Mouse (Mus musculus): ENCODE results near the gene Bcan. TPM values are rescaled to one million over a fixed set of nuclear protein-coding genes. Genes with fewer than 3 reads are reported as not detected.

Bcan gene
- polyA plus RNA-seq, 1 experiment from 2014 or later, result 0.05 TPM

- Histone ChIP-seq H3K9ac (no peak overlapping the region), H3K27me3 (peaks cover 99% of the 10 kb centered on the region), H3K27ac (no peak overlapping the region), H3K36me3 (no peaks in the 10 kb centered on the region), H3K4me3 (replicated peaks) (no peak overlapping the region), H3K4me1 (replicated peaks) (peaks cover 7% of the 10 kb centered on the region), H3K4me2 (no peak overlapping the region), H3K9me3 (replicated peaks) (no peaks in the 10 kb centered on the region)
- no peak for DNase-seq
- WGBS (ENCODE audit: insufficient replicate concordance), result 21% methylated on average over 11 of the region's 11 CpGs
- ATAC-seq (ENCODE audit: low read depth), result no peak
Observed at GRCm38 (mm10) chr3:87995331-87995730, 4.7 kb downstream of the Bcan start.

DNA sequence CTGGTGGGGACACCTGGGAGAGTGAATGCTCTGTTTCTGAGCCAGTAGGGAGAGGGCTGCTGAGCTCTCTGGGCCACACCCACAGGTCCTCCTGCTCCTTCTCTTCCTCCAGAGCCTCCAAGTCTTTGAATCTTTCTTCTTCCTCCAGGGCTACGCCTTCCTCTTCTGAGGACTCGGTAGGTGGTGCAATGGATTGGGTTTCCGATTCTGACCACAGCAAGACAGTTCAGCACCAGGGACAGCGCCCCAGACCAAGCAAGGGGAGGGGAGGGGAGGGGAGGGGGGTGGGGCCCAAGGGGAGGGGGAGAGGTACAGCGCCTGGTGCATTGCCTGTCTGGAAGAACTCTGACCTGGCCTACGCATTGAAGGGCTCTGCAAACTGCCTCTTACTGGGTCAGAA is 6.6 kb downstream of the Bcan start:
- ATAC-seq (ENCODE audit: low read depth) (no peak), DNase-seq (peak; percentile 32)
- Histone ChIP-seq H3K4me1 (replicated peaks) (peaks cover 11% of the 10 kb centered on the region), H3K9ac (no peak overlapping the region), H3K27ac (no peak overlapping the region), H3K4me2 (no peak overlapping the region), H3K4me3 (replicated peaks) (no peak overlapping the region), H3K27me3 (peaks cover 98% of the 10 kb centered on the region), H3K36me3 (no peaks in the 10 kb centered on the region), H3K9me3 (replicated peaks) (no peaks in the 10 kb centered on the region)
- WGBS (ENCODE audit: insufficient replicate concordance), result 0% methylated on average over 5 of the region's 6 CpGs

GRCm38 (mm10) chr3:87989935-87990334 is 10.1 kb downstream of the Bcan start:
- WGBS (ENCODE audit: insufficient replicate concordance), result 33% methylated on average over 10 of the region's 10 CpGs
- no peak overlapping the region for H3K4me3 ChIP-seq (replicated peaks)
- H3K36me3 ChIP-seq, result no peaks in the 10 kb centered on the region
- no peak overlapping the region for H3K27ac ChIP-seq
- no peak for ATAC-seq (ENCODE audit: low read depth)
- no peaks in the 10 kb centered on the region for H3K9me3 ChIP-seq (replicated peaks)
- peaks cover 87% of the 10 kb centered on the region for H3K27me3 ChIP-seq
- no peak overlapping the region for H3K9ac ChIP-seq
- H3K4me1 ChIP-seq (replicated peaks), result peaks cover 29% of the 10 kb centered on the region
- no peak overlapping the region for H3K4me2 ChIP-seq
- no peak for DNase-seq

- H3K4me2 ChIP-seq, result peak overlapping the region; percentile 69
- peak overlapping the region; percentile 48 for H3K4me3 ChIP-seq (replicated peaks)
- DNase-seq, result no peak
- ATAC-seq (ENCODE audit: low read depth), result no peak
- peak overlapping the region; percentile 47; the same call in 1 of the 2 replicates for H3K9ac ChIP-seq
- 4% methylated on average over 15 of the region's 15 CpGs for WGBS (ENCODE audit: insufficient replicate concordance)
- peaks cover 43% of the 10 kb centered on the region for H3K4me1 ChIP-seq (replicated peaks)
- H3K9me3 ChIP-seq (replicated peaks), result no peaks in the 10 kb centered on the region
- no peak overlapping the region for H3K27ac ChIP-seq
- H3K27me3 ChIP-seq, result peaks cover 69% of the 10 kb centered on the region
- H3K36me3 ChIP-seq, result no peaks in the 10 kb centered on the region
Observed at GRCm38 (mm10) chr3:87988068-87988467, 12.0 kb downstream of the Bcan start.

GRCm38 (mm10) chr3:87987633-87988032 is 12.4 kb downstream of the Bcan start:
- WGBS (ENCODE audit: insufficient replicate concordance), result under 1% methylated on average over 15 of the region's 15 CpGs

GRCm38 (mm10) chr3:87986868-87987267 is 13.2 kb downstream of the Bcan start:
- WGBS (ENCODE audit: insufficient replicate concordance), result under 1% methylated on average over 17 of the region's 17 CpGs
- no peaks in the 10 kb centered on the region for H3K36me3 ChIP-seq
- peaks cover 55% of the 10 kb centered on the region for H3K4me1 ChIP-seq (replicated peaks)
- no peak overlapping the region for H3K27ac ChIP-seq
- H3K4me2 ChIP-seq, result peak overlapping the region; percentile 69
- peak overlapping the region; percentile 48 for H3K4me3 ChIP-seq (replicated peaks)
- H3K27me3 ChIP-seq, result peaks cover 62% of the 10 kb centered on the region
- H3K9me3 ChIP-seq (replicated peaks), result no peaks in the 10 kb centered on the region
- peak overlapping the region; percentile 47 for H3K9ac ChIP-seq
- DNase-seq (peak; percentile 87), ATAC-seq (ENCODE audit: low read depth) (peak; percentile 69)

More at GRCm38 (mm10) chr3:87987633-87988032, 12.4 kb downstream of the Bcan start:
- Histone ChIP-seq H3K27ac (no peak overlapping the region), H3K9me3 (replicated peaks) (no peaks in the 10 kb centered on the region), H3K4me3 (replicated peaks) (peak overlapping the region; percentile 48), H3K36me3 (no peaks in the 10 kb centered on the region), H3K4me2 (peak overlapping the region; percentile 69), H3K27me3 (peaks cover 67% of the 10 kb centered on the region), H3K4me1 (replicated peaks) (peaks cover 47% of the 10 kb centered on the region), H3K9ac (peak overlapping the region; percentile 47; the same call in 1 of the 2 replicates)
- DNase-seq, result peak; percentile 65
- ATAC-seq (ENCODE audit: low read depth), result peak; percentile 57

- peak overlapping the region; percentile 4; the same call in 1 of the 2 replicates for H3K27ac ChIP-seq
Observed at GRCm38 (mm10) chr3:87985505-87986320, 14.3 kb downstream of the Bcan start.

GRCm38 (mm10) chr3:87984094-87984493 is 15.9 kb downstream of the Bcan start:
- Histone ChIP-seq H3K9ac (no peak overlapping the region), H3K4me2 (no peak overlapping the region), H3K27ac (no peak overlapping the region), H3K4me3 (replicated peaks) (no peak overlapping the region), H3K4me1 (replicated peaks) (peaks cover 65% of the 10 kb centered on the region), H3K36me3 (no peaks in the 10 kb centered on the region), H3K27me3 (peaks cover 49% of the 10 kb centered on the region), H3K9me3 (replicated peaks) (no peaks in the 10 kb centered on the region)
- ATAC-seq (ENCODE audit: low read depth) (no peak), DNase-seq (no peak)
- 47% methylated on average over 3 of the region's 3 CpGs for WGBS (ENCODE audit: insufficient replicate concordance)

More at GRCm38 (mm10) chr3:87985505-87986320, 14.3 kb downstream of the Bcan start:
- ATAC-seq (ENCODE audit: low read depth) (no peak), DNase-seq (no peak)
- no peaks in the 10 kb centered on the region for H3K9me3 ChIP-seq (replicated peaks)
- 54% methylated on average over 12 of the region's 12 CpGs for WGBS (ENCODE audit: insufficient replicate concordance)
- H3K9ac ChIP-seq, result no peak overlapping the region
- H3K36me3 ChIP-seq, result no peaks in the 10 kb centered on the region
- peaks cover 65% of the 10 kb centered on the region for H3K4me1 ChIP-seq (replicated peaks)
- H3K4me2 ChIP-seq, result no peak overlapping the region
- no peak overlapping the region for H3K4me3 ChIP-seq (replicated peaks)
- peaks cover 56% of the 10 kb centered on the region for H3K27me3 ChIP-seq

- DNase-seq (no peak), ATAC-seq (ENCODE audit: low read depth) (no peak)
- H3K27ac ChIP-seq, result peak overlapping the region; percentile 74; the same call in 1 of the 2 replicates
- H3K27me3 ChIP-seq, result peaks cover 49% of the 10 kb centered on the region
- peaks cover 63% of the 10 kb centered on the region for H3K4me1 ChIP-seq (replicated peaks)
- no peaks in the 10 kb centered on the region for H3K36me3 ChIP-seq
- H3K4me3 ChIP-seq (replicated peaks), result no peak overlapping the region
- H3K9me3 ChIP-seq (replicated peaks), result no peaks in the 10 kb centered on the region
- H3K4me2 ChIP-seq, result peak overlapping the region; percentile 38
- 58% methylated on average over 6 of the region's 6 CpGs for WGBS (ENCODE audit: insufficient replicate concordance)
- no peak overlapping the region for H3K9ac ChIP-seq
Observed at GRCm38 (mm10) chr3:87983627-87984026, 16.4 kb downstream of the Bcan start.

DNA sequence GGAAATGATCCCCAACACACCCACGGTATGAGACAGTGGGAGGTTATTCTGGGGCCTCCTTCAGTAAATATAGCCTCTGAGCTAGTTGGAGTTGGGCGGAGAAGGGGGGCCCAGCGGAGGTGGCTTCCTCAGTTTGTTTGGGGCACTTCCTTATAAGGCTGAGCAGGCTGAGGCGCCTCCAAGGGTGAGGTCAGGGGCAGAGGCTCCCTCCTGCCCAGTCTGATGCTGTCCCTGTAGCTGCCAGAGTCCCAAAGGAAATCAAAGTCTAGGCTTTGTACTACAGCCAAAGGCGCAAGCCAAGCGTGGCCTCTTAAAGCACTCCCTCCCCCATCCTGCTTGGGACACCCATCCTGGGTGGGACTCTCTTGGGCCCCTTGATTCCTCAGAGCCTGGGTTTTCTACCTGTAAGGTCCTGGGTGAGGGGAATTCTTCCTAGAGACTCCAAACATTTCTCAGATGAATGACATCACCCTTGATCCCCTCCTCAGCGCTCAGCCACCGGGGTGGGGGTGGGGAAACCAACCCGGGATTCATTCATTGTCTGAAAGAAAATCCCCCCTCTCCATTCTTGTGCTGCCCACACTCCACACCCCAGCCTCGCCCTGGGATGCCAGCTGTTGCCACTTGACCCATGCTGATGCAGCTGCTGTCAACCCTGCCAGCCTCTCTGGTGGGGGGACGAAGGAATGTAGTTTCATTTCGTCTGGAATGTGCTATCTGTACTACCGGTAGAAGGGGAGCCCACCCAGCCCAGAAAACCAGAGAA is 17.0 kb downstream of the Bcan start:
- no peak for DNase-seq
- H3K4me3 ChIP-seq (replicated peaks), result peak overlapping the region; percentile 14; the same call in 1 of the 2 replicates
- 16% methylated on average over 13 of the region's 13 CpGs for WGBS (ENCODE audit: insufficient replicate concordance)
- H3K27ac ChIP-seq, result peak overlapping the region; percentile 74
- 0 out of 2 replicates have a peak overlapping the region, but pooled peaks have one; percentile 13 for H3K9ac ChIP-seq
- H3K36me3 ChIP-seq, result no peaks in the 10 kb centered on the region
- peaks cover 57% of the 10 kb centered on the region for H3K4me1 ChIP-seq (replicated peaks)
- ATAC-seq (ENCODE audit: low read depth), result peak; percentile 49
- peak overlapping the region; percentile 38 for H3K4me2 ChIP-seq
- peaks cover 49% of the 10 kb centered on the region for H3K27me3 ChIP-seq
- H3K9me3 ChIP-seq (replicated peaks), result no peaks in the 10 kb centered on the region
